Mouse (Mus musculus) embryonic fibroblast, embryonic 13.5 days (primary cell): ENCODE measurements at regions not wholly inside any gene's neighbourhood (a gene's known extent, or its start where the extent isn't known, plus 50 kb on each side); places are given as distances from the start of the nearest gene placed in this dataset.

Experiments
- CTCF ChIP-seq: IDR thresholded peaks from 2 replicates; pipeline ENCODE4 v1.5.1; 2011; ENCODE audit warnings: mild to moderate bottlenecking, control low read depth, low read length, moderate library complexity, borderline replicate concordance; ENCODE audit not compliant: insufficient read depth
- POLR2A ChIP-seq: IDR thresholded peaks from 2 replicates; pipeline ENCODE4 v1.6.1; 2011; ENCODE audit warnings: low read depth, mild to moderate bottlenecking, control low read depth, low read length, moderate library complexity

DNA sequence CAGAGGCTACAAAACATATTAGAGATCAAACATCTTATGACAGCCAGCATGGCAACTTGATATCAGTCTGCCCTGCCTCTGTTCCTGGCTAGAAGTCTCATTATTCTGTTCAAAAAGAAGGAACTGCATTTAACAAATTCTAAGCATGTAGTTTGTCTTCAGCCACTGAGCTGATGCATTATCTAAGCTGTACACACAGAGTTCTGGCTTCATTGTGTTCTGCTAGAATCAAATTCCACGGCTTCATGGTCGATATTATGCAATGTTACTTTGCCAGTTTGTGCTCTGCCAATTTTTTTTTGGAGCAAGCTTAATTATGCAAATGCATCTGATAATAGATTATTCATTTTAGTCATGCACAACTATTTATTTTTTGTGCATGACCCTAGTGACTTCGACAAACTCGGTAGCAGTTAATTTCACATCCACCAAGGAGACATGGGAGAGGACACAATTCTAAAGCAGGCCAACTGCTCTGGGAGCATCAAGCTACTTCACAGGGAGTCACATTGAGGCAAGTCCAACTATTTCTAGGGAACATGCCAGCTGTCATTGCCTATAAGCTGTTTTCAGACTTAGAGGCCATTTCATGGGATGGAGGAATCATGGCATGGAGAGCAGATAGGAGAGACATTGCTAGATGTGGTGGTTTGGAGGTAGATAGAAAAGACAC lies 360.8 kb downstream of the Kif20b start:
- TF ChIP-seq POLR2A: no peak
- no peak for TF ChIP-seq CTCF
